In the genomic region with DNA sequence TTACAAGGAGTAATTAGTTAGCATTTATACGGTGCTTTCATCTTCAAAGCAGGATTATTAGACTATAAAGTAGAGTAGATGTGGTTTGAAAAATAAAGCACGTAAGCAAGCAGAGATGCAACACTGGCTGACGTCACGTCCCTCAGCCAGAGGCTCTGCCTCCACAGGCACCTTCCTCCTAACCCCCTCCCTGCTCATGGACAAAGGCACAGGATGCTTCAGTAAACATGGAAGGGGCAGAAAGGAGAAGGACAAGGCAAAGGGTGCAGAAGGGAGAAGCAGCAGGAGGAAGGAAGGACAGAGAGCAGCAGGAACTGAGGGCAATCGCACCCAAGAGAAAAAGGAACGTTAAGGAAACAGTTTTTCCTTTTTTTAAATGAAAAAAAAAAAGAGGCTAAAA, we compare ENCODE assay signal across 22 mouse cellular contexts.
"Had no signal": no experiment of that assay in that cellular context is flagged by ENCODE, and none has a peak within 500 bp of the region (broad histone marks: within the 10 kb centered on the region; RNA-seq: fewer than 3 reads in every experiment).

No protein-coding gene starts in this region.

- H3K36me3 ChIP-seq: heart, embryonic 15.5 days; hindbrain, embryonic 13.5 days; hindbrain, embryonic 15.5 days; kidney, embryonic 15.5 days; limb, embryonic 13.5 days; limb, embryonic 15.5 days had no signal

- DNase-seq: gastrocnemius, postnatal 14 days; gastrocnemius, postnatal 36 days; heart, postnatal 14 days; heart, postnatal 36 days; kidney, adult 11 months; kidney, adult 2 months; kidney, adult 9 months; kidney, postnatal 14 days; kidney, postnatal 36 days; layer of hippocampus, postnatal 36 days; left cerebral cortex, postnatal 4 days had no signal

- H3K9me3 ChIP-seq: heart, embryonic 13.5 days; heart, embryonic 15.5 days; hindbrain, embryonic 13.5 days; hindbrain, embryonic 15.5 days; kidney, embryonic 15.5 days; limb, embryonic 13.5 days; limb, embryonic 15.5 days had no signal

- H3K27me3 ChIP-seq: heart, embryonic 13.5 days; heart, embryonic 15.5 days; kidney, embryonic 15.5 days had no signal

- H3K27ac ChIP-seq: heart, embryonic 13.5 days; heart, embryonic 15.5 days; hindbrain, embryonic 13.5 days; hindbrain, embryonic 15.5 days; hindbrain, postnatal 0 days; kidney, embryonic 15.5 days; kidney, postnatal 0 days; limb, embryonic 13.5 days; limb, embryonic 15.5 days had no signal

- ATAC-seq: forebrain, embryonic 16.5 days; hindbrain, postnatal 0 days; intestine, embryonic 16.5 days had no signal

- H3K4me3 ChIP-seq: heart, embryonic 13.5 days; heart, embryonic 15.5 days; hindbrain, embryonic 13.5 days; hindbrain, embryonic 15.5 days; kidney, embryonic 15.5 days; limb, embryonic 13.5 days; limb, embryonic 15.5 days had no signal
